Comparison of ENCODE assay signal across 22 mouse cellular contexts in the genomic region with DNA sequence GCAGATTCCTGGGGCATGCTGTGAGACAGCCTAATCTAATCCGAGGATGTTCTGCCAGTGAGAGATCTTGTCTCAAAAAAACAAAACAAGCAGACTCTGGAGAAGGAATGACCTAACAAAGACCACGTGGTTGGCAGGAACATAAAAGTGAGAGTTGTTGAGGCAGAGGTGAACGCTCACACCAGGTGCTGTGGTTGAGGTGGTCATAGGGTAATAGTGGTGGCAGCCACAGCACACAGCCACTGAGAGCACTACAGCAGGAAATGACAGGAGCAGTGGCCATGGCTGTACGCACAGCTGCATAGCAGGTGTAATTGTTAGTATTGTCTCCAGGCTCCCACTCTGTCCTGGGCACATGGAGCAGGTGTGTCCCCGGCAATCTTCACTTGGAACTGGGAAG. TPM values are rescaled to one million over a fixed set of nuclear protein-coding genes. Genes with fewer than 3 reads are reported as not detected.
DNase-seq lines count a peak whose midpoint lies in the region; TF ChIP-seq lines count a peak whose summit lies in the region.
"Had no signal": no experiment of that assay in that cellular context is flagged by ENCODE, and none has a peak within 500 bp of the region (broad histone marks: within the 10 kb centered on the region; RNA-seq: fewer than 3 reads in every experiment).

No protein-coding gene starts in this region.

- H3K4me1 ChIP-seq in spleen, adult 2 months (ENCODE audit: control insufficient read depth, insufficient read depth, insufficient read length): peaks cover 34% of the 10 kb centered on the region; the same call in 1 of the 2 replicates
- no peaks in the 10 kb centered on the region; a peak in 1 of 4 replicates for H3K4me1 ChIP-seq in MEL (ENCODE audit: control insufficient read depth in 1 of 2, insufficient read depth in 2 of 2, low read length in 2 of 2)
- H3K4me1 ChIP-seq in megakaryocyte, embryonic 14.5 days: peaks cover 4% of the 10 kb centered on the region; the same call in 1 of the 2 replicates
- H3K4me1 ChIP-seq: embryonic facial prominence, embryonic 10.5 days; forebrain, embryonic 13.5 days; heart, embryonic 15.5 days; hindbrain, embryonic 10.5 days had no signal

- intact Hi-C loops in left cerebral cortex, postnatal 14 days (cut with DNase I): no loop called here

- H3K9me3 ChIP-seq in MEL (replicated peaks; ENCODE audit: insufficient read depth, low read length): no peaks in the 10 kb centered on the region
- peaks cover 10% of the 10 kb centered on the region for H3K9me3 ChIP-seq in megakaryocyte, embryonic 14.5 days
- H3K9me3 ChIP-seq: embryonic facial prominence, embryonic 10.5 days; forebrain, embryonic 13.5 days; G1E; heart, embryonic 15.5 days; hindbrain, embryonic 10.5 days had no signal

- H3K36me3 ChIP-seq in spleen, adult 2 months (ENCODE audit: control insufficient read depth, insufficient read depth, low read length): peaks cover 13% of the 10 kb centered on the region
- H3K36me3 ChIP-seq in MEL (ENCODE audit: control insufficient read depth in 1 of 2, insufficient read depth in 2 of 2, low read length in 2 of 2): no peaks in the 10 kb centered on the region
- peaks cover 3% of the 10 kb centered on the region for H3K36me3 ChIP-seq in megakaryocyte, embryonic 14.5 days (replicated peaks; ENCODE audit: low read length)
- H3K36me3 ChIP-seq: embryonic facial prominence, embryonic 10.5 days; G1E; heart, embryonic 15.5 days; hindbrain, embryonic 10.5 days had no signal

- no peak for TF ChIP-seq RAD21 in MEL (IDR thresholded peaks at IDR 0.05; ENCODE audit: low read depth, low read length)

- TF ChIP-seq EP300 in MEL (IDR thresholded peaks at IDR 0.05; ENCODE audit: low read depth in 1 of 2, low read length in 2 of 2): no peak

- no peaks in the 10 kb centered on the region for H3K27me3 ChIP-seq in spleen, adult 2 months (ENCODE audit: control insufficient read depth, insufficient read depth, low read length)
- H3K27me3 ChIP-seq in MEL (ENCODE audit: control insufficient read depth in 1 of 2, insufficient read depth in 2 of 2, low read length in 2 of 2): peaks cover 12% of the 10 kb centered on the region in 2 experiments
- H3K27me3 ChIP-seq in megakaryocyte, embryonic 14.5 days (replicated peaks): peaks cover 79% of the 10 kb centered on the region
- H3K27me3 ChIP-seq: heart, embryonic 15.5 days; Patski had no signal

- WGBS in spleen, adult 2 months: 15% methylated on average over 5 of the region's 5 CpGs

- no peak overlapping the region for H3K9ac ChIP-seq in MEL (ENCODE audit: control insufficient read depth, low read depth, low read length, poor library complexity, severe bottlenecking)
- H3K9ac ChIP-seq: forebrain, embryonic 13.5 days; forebrain, postnatal 0 days; heart, embryonic 15.5 days; hindbrain, embryonic 14.5 days had no signal

- H3K4me3 ChIP-seq in spleen, adult 2 months (ENCODE audit: extremely low read depth, insufficient read depth, insufficient read length): no peak overlapping the region
- no peak overlapping the region for H3K4me3 ChIP-seq in MEL (ENCODE audit: control insufficient read depth in 1 of 2, insufficient read depth in 1 of 2, low read depth in 2 of 2, low read length in 2 of 2)
- H3K4me3 ChIP-seq in megakaryocyte, embryonic 14.5 days (replicated peaks): peak overlapping the region; percentile 50
- H3K4me3 ChIP-seq: embryonic facial prominence, embryonic 10.5 days; forebrain, embryonic 13.5 days; gastrocnemius, adult 2 months; heart, adult 2 months; heart, embryonic 15.5 days; hindbrain, embryonic 10.5 days had no signal

- DNase-seq in spleen, adult 2 months (ENCODE audit: low read depth in 1 of 2, low spot score in 2 of 2): peak in 1 of 2 experiments; percentile 31
- no peak for DNase-seq in spleen, postnatal 10 days (ENCODE audit: low spot score in 2 of 2)
- DNase-seq in A20 (ENCODE audit: low read depth, low spot score): peak; percentile 66
- no peak for DNase-seq in MEL (ENCODE audit: low read depth, low spot score)
- DNase-seq in left cerebral cortex, postnatal 14 days (ENCODE audit: low spot score in 2 of 2): no peak
- DNase-seq in heart, adult 18-20 months: no peak
- no peak for DNase-seq in cerebellum, adult 11 months
- DNase-seq: adrenal gland, postnatal 14 days; cerebellum, adult 2 months; cerebellum, postnatal 10 days; forebrain, postnatal 0 days; gastrocnemius, adult 2 months; heart, adult 2 months; heart, postnatal 14 days had no signal

- no peaks in the 10 kb centered on the region for H3K79me2 ChIP-seq in MEL (ENCODE audit: control insufficient read depth, insufficient read depth, low read length, poor library complexity)

- TF ChIP-seq CTCF in spleen, adult 2 months (IDR thresholded peaks at IDR 0.05; ENCODE audit: extremely low read depth, insufficient read depth, insufficient read length, insufficient replicate concordance): no peak
- TF ChIP-seq CTCF in MEL (IDR thresholded peaks at IDR 0.05 in 2 of 3, conservative IDR thresholded peaks at IDR 0.05 in 1 of 3; ENCODE audit: control insufficient read depth in 1 of 3, insufficient read depth in 1 of 3, low read depth in 2 of 3, low read length in 3 of 3, poor library complexity in 1 of 3, severe bottlenecking in 1 of 3): no peak

- no peak for TF ChIP-seq POLR2A in spleen, adult 2 months (IDR thresholded peaks at IDR 0.05; ENCODE audit: low read depth, low read length)
- no peak for TF ChIP-seq POLR2A in MEL (IDR thresholded peaks at IDR 0.05; ENCODE audit: control insufficient read depth in 1 of 2, insufficient read depth in 1 of 2, low read depth in 1 of 2, low read length in 2 of 2, poor library complexity in 1 of 2)

- peak overlapping the region; percentile 0; the same call in 1 of the 2 replicates for H3K27ac ChIP-seq in spleen, adult 2 months (ENCODE audit: insufficient read depth, low read length)
- no peak overlapping the region for H3K27ac ChIP-seq in MEL (ENCODE audit: control insufficient read depth, low read depth, low read length)
- H3K27ac ChIP-seq: embryonic facial prominence, embryonic 10.5 days; forebrain, embryonic 13.5 days; gastrocnemius, adult 2 months; heart, adult 2 months; heart, embryonic 15.5 days; hindbrain, embryonic 10.5 days; hindbrain, embryonic 14.5 days had no signal

TF ChIP-seq in MEL, 35 proteins besides CTCF, POLR2A, EP300 and RAD21:
- TF ChIP-seq MAX (IDR thresholded peaks at IDR 0.05; ENCODE audit: low read length) (peak; percentile 21; the same call in 1 of the 2 replicates), SMC3 (IDR thresholded peaks at IDR 0.05; ENCODE audit: low read depth, low read length) (no peak), TAL1 (IDR thresholded peaks at IDR 0.05; ENCODE audit: low read length) (no peak), ZNF384 (IDR thresholded peaks at IDR 0.05; ENCODE audit: low read depth, low read length) (no peak), JUND (IDR thresholded peaks at IDR 0.05; ENCODE audit: low read depth, low read length) (no peak), GABPA (IDR thresholded peaks at IDR 0.05; ENCODE audit: low read depth, low read length) (no peak), MEF2A (IDR thresholded peaks at IDR 0.05; ENCODE audit: extremely low read depth, insufficient replicate concordance, low read depth, low read length, poor library complexity, severe bottlenecking) (no peak)

RNA-seq across cellular contexts. Expression of a gene that starts 17.6 kb away (rescaled TPM):
- 78.9 and 92.2 TPM in 2 replicates for polyA plus RNA-seq in spleen, adult 2 months (2012; rRNA removed)
- total RNA-seq in MEL (2012; rRNA removed): not detected in 2 replicates
- not detected for polyA plus RNA-seq in MEL (2012; ENCODE audit: insufficient read depth in 1 of 2, insufficient read length in 2 of 2, low read depth in 1 of 2, low replicate concordance in 2 of 2, missing spikeins in 1 of 2)
- 1.9 and 8.1 TPM in 2 replicates for polyA plus RNA-seq in megakaryocyte, embryonic 14.5 days (2012; ENCODE audit: insufficient read depth, low replicate concordance)
- total RNA-seq in left cerebral cortex, postnatal 14 days (2021): 1 to 10 TPM; 1.7 to 2.9 TPM
- total RNA-seq in heart, adult 18-20 months (2021): 1 to 10 TPM; 1.3 to 1.9 TPM
- polyA plus RNA-seq: G1E had no signal

RNA-seq across cellular contexts. Expression of a gene that starts 35.2 kb away (rescaled TPM):
- polyA plus RNA-seq in spleen, adult 2 months (2012; rRNA removed): 21.8 and 22.0 TPM in 2 replicates
- total RNA-seq in MEL (2012; rRNA removed): 16.1 and 16.8 TPM in 2 replicates
- 100 to 1,000 TPM in 1 of 2 experiments, 10 to 100 TPM in 1; 29.8 to 269 TPM for polyA plus RNA-seq in MEL (2012; ENCODE audit: insufficient read depth in 1 of 2, insufficient read length in 2 of 2, low read depth in 1 of 2, low replicate concordance in 2 of 2, missing spikeins in 1 of 2)
- 23.8 and 32.4 TPM in 2 replicates for polyA plus RNA-seq in megakaryocyte, embryonic 14.5 days (2012; ENCODE audit: insufficient read depth, low replicate concordance)
- 100 to 1,000 TPM; 118 to 120 TPM for total RNA-seq in left cerebral cortex, postnatal 14 days (2021)
- 10 to 100 TPM; 36.6 to 44.4 TPM for total RNA-seq in heart, adult 18-20 months (2021)
